Mouse (Mus musculus) testis, postnatal 10 days (tissue): ENCODE measurements around the gene Fam69a.
"Not testable (repeated sequence)": the region's sequence is repeated elsewhere in the genome, so short reads cannot be mapped to it uniquely, and the experiment has no call there.

Source experiments
- DNase-seq: peaks from one replicate; pipeline ENCODE4 v3.0.0; 2021; ENCODE audit warnings: low spot score

Fam69a gene

GRCm38 (mm10) chr5:107946475-107946874 lies 40.4 kb downstream of the Fam69a start:
- DNase-seq, result no peak

GRCm38 (mm10) chr5:107943526-107943925 lies 43.4 kb downstream of the Fam69a start:
- DNase-seq, result no peak

GRCm38 (mm10) chr5:107942941-107943340 lies 43.9 kb downstream of the Fam69a start:
- no peak for DNase-seq

GRCm38 (mm10) chr5:107941222-107941621 lies 45.7 kb downstream of the Fam69a start:
- no peak for DNase-seq

GRCm38 (mm10) chr5:107939701-107940100 lies 47.2 kb downstream of the Fam69a start:
- DNase-seq, result no peak

GRCm38 (mm10) chr5:107938886-107939285 lies 48.0 kb downstream of the Fam69a start:
- DNase-seq, result no peak

- DNase-seq, result not testable (repeated sequence)
Measured at GRCm38 (mm10) chr5:107938483-107938882, 48.4 kb downstream of the Fam69a start.

GRCm38 (mm10) chr5:107936625-107937389 lies 50.1 kb downstream of the Fam69a start:
- no peak for DNase-seq

GRCm38 (mm10) chr5:107934770-107935543 lies 51.9 kb downstream of the Fam69a start:
- DNase-seq, result no peak

GRCm38 (mm10) chr5:107933202-107933974 lies 53.5 kb downstream of the Fam69a start:
- no peak for DNase-seq

- no peak for DNase-seq
Measured at GRCm38 (mm10) chr5:107932556-107932955, 54.3 kb downstream of the Fam69a start.

- no peak for DNase-seq
Measured at GRCm38 (mm10) chr5:107926550-107927249, 60.2 kb downstream of the Fam69a start.

- DNase-seq, result no peak
Measured at GRCm38 (mm10) chr5:107924564-107924963, 62.3 kb downstream of the Fam69a start.

- DNase-seq, result no peak
Measured at GRCm38 (mm10) chr5:107922836-107923235, 64.0 kb downstream of the Fam69a start.

- DNase-seq, result no peak
Measured at GRCm38 (mm10) chr5:107921400-107922252, 65.3 kb downstream of the Fam69a start.

- DNase-seq, result no peak
Measured at GRCm38 (mm10) chr5:107915280-107915679, 71.6 kb downstream of the Fam69a start.

- DNase-seq, result no peak
Measured at GRCm38 (mm10) chr5:107911012-107911411, 75.9 kb downstream of the Fam69a start.

GRCm38 (mm10) chr5:107910084-107910616 lies 76.7 kb downstream of the Fam69a start:
- DNase-seq, result no peak

GRCm38 (mm10) chr5:107909668-107910067 lies 77.2 kb downstream of the Fam69a start:
- no peak for DNase-seq

GRCm38 (mm10) chr5:107908514-107909110 lies 78.3 kb downstream of the Fam69a start:
- DNase-seq, result no peak
